In the genomic region with DNA sequence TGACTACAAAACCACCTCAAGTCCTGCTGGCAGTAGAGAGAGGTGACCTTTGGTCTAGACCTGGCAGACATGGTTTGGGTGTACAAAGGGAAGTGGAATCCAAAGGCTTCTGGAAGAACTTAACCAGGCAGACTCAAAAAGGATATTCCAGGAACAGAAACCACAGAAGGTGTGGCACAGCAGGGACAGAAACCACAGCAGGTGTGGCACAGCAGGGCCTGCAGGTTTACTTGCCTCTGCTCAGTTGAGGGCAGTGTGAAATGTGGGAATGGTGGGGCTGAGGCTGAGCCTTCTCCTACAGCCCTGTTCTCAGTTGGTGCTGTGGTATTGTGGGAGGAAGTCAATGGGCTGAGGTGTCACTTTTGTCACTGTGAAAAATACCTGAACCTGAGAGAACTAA, we compare ENCODE assay signal across 9 mouse cellular contexts. TPM values are rescaled to one million over a fixed set of nuclear protein-coding genes. Genes with fewer than 3 reads are reported as not detected.
DNase-seq lines count a peak whose midpoint lies in the region; ATAC-seq and TF ChIP-seq lines count a peak whose summit lies in the region.
"Had no signal": no experiment of that assay in that cellular context is flagged by ENCODE, and none has a peak within 500 bp of the region (broad histone marks: within the 10 kb centered on the region; RNA-seq: fewer than 3 reads in every experiment).

No protein-coding gene starts in this region.

- H3K4me3 ChIP-seq in cerebellum, adult 2 months (replicated peaks; ENCODE audit: insufficient read depth, low read depth, low read length): no peak overlapping the region
- no peak overlapping the region for H3K4me3 ChIP-seq in forebrain, embryonic 14.5 days (ENCODE audit: low read depth, low read length)
- no peak overlapping the region for H3K4me3 ChIP-seq in hindbrain, embryonic 14.5 days (replicated peaks; ENCODE audit: low read length)

- TF ChIP-seq CTCF in cerebellum, adult 2 months (IDR thresholded peaks at IDR 0.05; ENCODE audit: borderline replicate concordance, insufficient read depth, low read depth, low read length): no peak

- H3K9me3 ChIP-seq in forebrain, embryonic 14.5 days (replicated peaks; ENCODE audit: control insufficient read depth, low read length): no peaks in the 10 kb centered on the region
- H3K9me3 ChIP-seq in hindbrain, embryonic 14.5 days (ENCODE audit: control insufficient read depth, low read length): no peaks in the 10 kb centered on the region

- H3K4me2 ChIP-seq in forebrain, embryonic 14.5 days (ENCODE audit: low read length): no peak overlapping the region
- H3K4me2 ChIP-seq in hindbrain, embryonic 14.5 days (replicated peaks): no peak overlapping the region

- DNase-seq in kidney, adult 18-20 months: peak; percentile 37
- DNase-seq in kidney, postnatal 4 days: no peak
- peak; percentile 52 for DNase-seq in CD4-positive helper T cell, adult 2 months (ENCODE audit: low read depth, low spot score)
- DNase-seq in cerebellum, adult 2 months: peak; percentile 35 to 46
- peak; percentile 30 for DNase-seq in kidney, postnatal 14 days
- no peak for DNase-seq in forebrain, embryonic 14.5 days (ENCODE audit: low spot score)
- DNase-seq in hindbrain, embryonic 14.5 days (ENCODE audit: low spot score): no peak
- no peak for DNase-seq in layer of hippocampus, adult 8-10 months (ENCODE audit: low spot score in 2 of 2)
- DNase-seq: heart, postnatal 4 days had no signal

- H3K4me1 ChIP-seq in cerebellum, adult 2 months (ENCODE audit: control insufficient read depth, insufficient read depth, low read length): peaks cover 8% of the 10 kb centered on the region
- H3K4me1 ChIP-seq in forebrain, embryonic 14.5 days (ENCODE audit: control insufficient read depth, insufficient read depth, low read length): no peaks in the 10 kb centered on the region
- no peaks in the 10 kb centered on the region for H3K4me1 ChIP-seq in hindbrain, embryonic 14.5 days (replicated peaks; ENCODE audit: control insufficient read depth, insufficient read depth, low read length)

- TF ChIP-seq POLR2A in cerebellum, adult 2 months (IDR thresholded peaks at IDR 0.05; ENCODE audit: borderline replicate concordance, insufficient read depth, low read length): no peak

- ATAC-seq in forebrain, embryonic 14.5 days: no peak
- ATAC-seq in hindbrain, embryonic 14.5 days (ENCODE audit: low FRiP score): no peak

- H3K36me3 ChIP-seq in forebrain, embryonic 14.5 days (ENCODE audit: control insufficient read depth, insufficient read depth, low read length): peaks cover 16% of the 10 kb centered on the region
- H3K36me3 ChIP-seq in hindbrain, embryonic 14.5 days (replicated peaks; ENCODE audit: control insufficient read depth, insufficient read depth): peaks cover 30% of the 10 kb centered on the region; the same call in 1 of the 2 replicates

- no peak overlapping the region for H3K9ac ChIP-seq in forebrain, embryonic 14.5 days (ENCODE audit: low read length)
- H3K9ac ChIP-seq in hindbrain, embryonic 14.5 days: no peak overlapping the region

- H3K27ac ChIP-seq in cerebellum, adult 2 months (ENCODE audit: insufficient read depth, low read length): 0 out of 2 replicates have a peak overlapping the region, but pooled peaks have one; percentile 9
- H3K27ac ChIP-seq in forebrain, embryonic 14.5 days (ENCODE audit: low read depth, low read length): no peak overlapping the region
- H3K27ac ChIP-seq in hindbrain, embryonic 14.5 days: no peak overlapping the region

- no peaks in the 10 kb centered on the region for H3K27me3 ChIP-seq in cerebellum, adult 2 months (ENCODE audit: control insufficient read depth, insufficient read depth, low read length)
- no peaks in the 10 kb centered on the region for H3K27me3 ChIP-seq in forebrain, embryonic 14.5 days (replicated peaks; ENCODE audit: control insufficient read depth, insufficient read depth, low read length)
- H3K27me3 ChIP-seq in hindbrain, embryonic 14.5 days (ENCODE audit: control insufficient read depth, insufficient read depth, low read length): no peaks in the 10 kb centered on the region

RNA-seq across cellular contexts. Expression of gene Srr, which starts 29.2 kb away (rescaled TPM):
- 36.5 and 37.8 TPM in 2 replicates for polyA plus RNA-seq in cerebellum, adult 2 months (2012; rRNA removed)
- 45.9 and 56.0 TPM in 2 replicates for polyA plus RNA-seq in forebrain, embryonic 14.5 days (2014; fragmentation: Nextera tagmentation; extraction: Ambion mirVana)
- 43.2 and 51.8 TPM in 2 replicates for polyA plus RNA-seq in hindbrain, embryonic 14.5 days (2014; fragmentation: Nextera tagmentation; extraction: Ambion mirVana)
- total RNA-seq in layer of hippocampus, adult 8-10 months (2022): 10 to 100 TPM; 73.6 to 85.6 (median 83.0) TPM

RNA-seq across cellular contexts. Expression of gene Smg6, which starts 29.3 kb away (rescaled TPM):
- 31.1 and 31.6 TPM in 2 replicates for polyA plus RNA-seq in cerebellum, adult 2 months (2012; rRNA removed)
- 12.9 and 13.7 TPM in 2 replicates for polyA plus RNA-seq in forebrain, embryonic 14.5 days (2014; fragmentation: Nextera tagmentation; extraction: Ambion mirVana)
- polyA plus RNA-seq in hindbrain, embryonic 14.5 days (2014; fragmentation: Nextera tagmentation; extraction: Ambion mirVana): 12.8 and 14.0 TPM in 2 replicates
- total RNA-seq in layer of hippocampus, adult 8-10 months (2022): 10 to 100 TPM; 32.4 to 38.8 (median 36.3) TPM

RNA-seq across cellular contexts. Expression of gene Tsr1, which starts 57.0 kb away (rescaled TPM):
- polyA plus RNA-seq in cerebellum, adult 2 months (2012; rRNA removed): 16.1 and 17.4 TPM in 2 replicates
- 33.2 and 38.2 TPM in 2 replicates for polyA plus RNA-seq in forebrain, embryonic 14.5 days (2014; fragmentation: Nextera tagmentation; extraction: Ambion mirVana)
- polyA plus RNA-seq in hindbrain, embryonic 14.5 days (2014; fragmentation: Nextera tagmentation; extraction: Ambion mirVana): 32.1 and 33.1 TPM in 2 replicates
- total RNA-seq in layer of hippocampus, adult 8-10 months (2022): 10 to 100 TPM; 33.1 to 38.4 (median 34.7) TPM

RNA-seq across cellular contexts. Expression of gene Sgsm2, which starts 58.0 kb away (rescaled TPM):
- 29.0 and 30.7 TPM in 2 replicates for polyA plus RNA-seq in cerebellum, adult 2 months (2012; rRNA removed)
- 8.3 and 10.6 TPM in 2 replicates for polyA plus RNA-seq in forebrain, embryonic 14.5 days (2014; fragmentation: Nextera tagmentation; extraction: Ambion mirVana)
- polyA plus RNA-seq in hindbrain, embryonic 14.5 days (2014; fragmentation: Nextera tagmentation; extraction: Ambion mirVana): 23.7 and 28.9 TPM in 2 replicates
- 100 to 1,000 TPM in 1 of 4 experiments, 10 to 100 TPM in 3; 79.3 to 105 (median 92.2) TPM for total RNA-seq in layer of hippocampus, adult 8-10 months (2022)

Comparison
In these comparisons a context has a peak if more than half of its experiments do, and no peak if none do; other contexts are left out.
1. DNase-seq: peak in kidney, adult 18-20 months (single experiment), CD4-positive helper T cell, adult 2 months (single experiment), cerebellum, adult 2 months (2 of 2) and kidney, postnatal 14 days (single experiment); none in kidney, postnatal 4 days (0 of 2), forebrain, embryonic 14.5 days (single experiment), hindbrain, embryonic 14.5 days (single experiment) and layer of hippocampus, adult 8-10 months (0 of 2).